9 mouse cellular contexts compared by ENCODE assay signal in genomic region chr8:107824640-107825039, GRCm38 (mm10).
DNase-seq lines count a peak whose midpoint lies in the region; ATAC-seq and TF ChIP-seq lines count a peak whose summit lies in the region.
"Had no signal": no experiment of that assay in that cellular context is flagged by ENCODE, and none has a peak within 500 bp of the region (broad histone marks: within the 10 kb centered on the region; RNA-seq: fewer than 3 reads in every experiment).

No protein-coding gene starts in this region.

- under 1% methylated on average over 14 of the region's 14 CpGs for WGBS in hindbrain, embryonic 14.5 days

- H3K9ac ChIP-seq in hindbrain, embryonic 14.5 days, result peak overlapping the region; percentile 50

- no peak for ATAC-seq in hindbrain, embryonic 14.5 days (ENCODE audit: low FRiP score)

- intact Hi-C loops in left cerebral cortex, adult 2 months (cut with DNase I), result no loop called here

- peak overlapping the region; percentile 21; the same call in 1 of the 2 replicates for H3K4me3 ChIP-seq in left cerebral cortex, adult 2 months
- H3K4me3 ChIP-seq in hindbrain, embryonic 14.5 days (replicated peaks; ENCODE audit: low read length), result peak overlapping the region; percentile 10
- H3K4me3 ChIP-seq: myocyte had no signal

- no peak for TF ChIP-seq CTCF in left cerebral cortex, adult 2 months (IDR thresholded peaks at IDR 0.05)

- DNase-seq in adrenal gland, adult 2 months, result peak; percentile 3
- DNase-seq in adrenal gland, adult (ENCODE audit: inconsistent age in 2 of 2, low spot score in 1 of 2), result no peak
- peak; percentile 12 to 14 for DNase-seq in left cerebral cortex, adult 2 months (ENCODE audit: extremely low spot score in 1 of 2, low spot score in 2 of 2)
- DNase-seq in left cerebral cortex, adult 11 months (ENCODE audit: low spot score), result no peak
- DNase-seq in hindbrain, embryonic 14.5 days (ENCODE audit: low spot score), result peak; percentile 38
- DNase-seq in neural tube, embryonic 10.5 days (ENCODE audit: extremely low spot score, low spot score), result peak; percentile 62
- no peak for DNase-seq in thymus, postnatal 0 days (ENCODE audit: low spot score)
- DNase-seq in urinary bladder, adult 18-20 months (ENCODE audit: low spot score in 2 of 2), result no peak

- no peaks in the 10 kb centered on the region for H3K27me3 ChIP-seq in hindbrain, embryonic 14.5 days (ENCODE audit: control insufficient read depth, insufficient read depth, low read length)

- peak overlapping the region; percentile 47 for H3K4me2 ChIP-seq in hindbrain, embryonic 14.5 days (replicated peaks)

- H3K9me3 ChIP-seq in hindbrain, embryonic 14.5 days (ENCODE audit: control insufficient read depth, low read length), result no peaks in the 10 kb centered on the region

- H3K27ac ChIP-seq in left cerebral cortex, adult 2 months, result no peak overlapping the region
- H3K27ac ChIP-seq in hindbrain, embryonic 14.5 days, result peak overlapping the region; percentile 51

- peaks cover 27% of the 10 kb centered on the region for H3K4me1 ChIP-seq in hindbrain, embryonic 14.5 days (replicated peaks; ENCODE audit: control insufficient read depth, insufficient read depth, low read length)

- no peaks in the 10 kb centered on the region for H3K36me3 ChIP-seq in hindbrain, embryonic 14.5 days (replicated peaks; ENCODE audit: control insufficient read depth, insufficient read depth)

Comparison
In these comparisons a context has a peak if more than half of its experiments do, and no peak if none do; other contexts are left out.
1. DNase-seq: peak in adrenal gland, adult 2 months (single experiment), left cerebral cortex, adult 2 months (2 of 2), hindbrain, embryonic 14.5 days (single experiment) and neural tube, embryonic 10.5 days (single experiment); none in adrenal gland, adult (0 of 2), left cerebral cortex, adult 11 months (single experiment), thymus, postnatal 0 days (single experiment) and urinary bladder, adult 18-20 months (0 of 2).